Mouse (Mus musculus) mesoderm, embryonic 11.5 days (tissue): Measurements from ENCODE around the gene Gm20918.
"Not testable (repeated sequence)": the region's sequence is repeated elsewhere in the genome, so short reads cannot be mapped to it uniquely, and the experiment has no call there.

ENCODE experiments used
- DNase-seq: peaks from one replicate; pipeline ENCODE4 v3.0.0-alpha.2; 2012; ENCODE audit warnings: low read depth, low spot score

Gm20918 gene

GRCm38 (mm10) chrY:5043637-5044036 lies at the start of gene Gm20918:
TSS of gene Gm20918 (plus strand) at chrY:5043937.
- DNase-seq, result not testable (repeated sequence)
